Mouse (Mus musculus) lung, adult 2 months (tissue): ENCODE data around the gene Atp11a.

Experiments used
- CTCF ChIP-seq: fragments of 200-500 bp; IDR thresholded peaks from 2 replicates; pipeline ENCODE4 v1.5.1; 2011; ENCODE audit warnings: mild to moderate bottlenecking, low read length, control low read depth; ENCODE audit not compliant: insufficient read depth
- POLR2A ChIP-seq: fragments of 200-500 bp; IDR thresholded peaks from 2 replicates; pipeline ENCODE4 v1.6.1; 2011; ENCODE audit warnings: low read depth, mild to moderate bottlenecking, control low read depth, low read length, borderline replicate concordance; ENCODE audit errors: extremely low read depth

DNA sequence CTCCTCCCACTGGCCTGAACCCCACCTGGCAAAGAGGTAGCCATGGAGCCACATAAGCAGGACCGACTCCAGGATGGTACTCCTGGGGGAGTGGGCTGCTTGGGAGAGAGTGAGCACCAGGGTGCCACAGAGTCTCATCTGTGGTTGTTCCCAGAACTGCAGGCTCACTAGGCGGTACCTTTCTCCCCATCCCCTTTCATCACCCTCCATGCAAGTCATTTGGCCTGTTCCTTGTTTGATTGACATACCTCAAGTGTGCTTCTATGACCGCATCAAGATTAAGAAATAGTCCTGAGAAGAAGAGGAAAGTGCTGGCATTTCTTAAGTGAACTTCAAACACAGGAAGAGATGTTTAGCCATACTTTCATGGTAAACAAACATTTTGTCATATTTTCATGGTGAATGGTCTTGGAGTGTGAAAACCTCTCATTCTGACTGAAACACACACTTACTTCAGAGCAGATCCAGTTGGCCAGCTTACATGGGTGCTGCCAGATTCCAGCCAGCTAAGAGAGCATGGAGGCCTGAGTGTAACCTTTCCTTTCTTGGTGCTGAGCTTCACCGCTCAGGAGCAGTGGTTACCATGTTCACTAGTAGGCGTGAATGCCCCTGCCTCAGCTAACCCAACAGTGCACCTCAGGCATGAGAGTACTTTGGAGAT, 38.3 kb downstream of the Atp11a start:
- TF ChIP-seq CTCF, result 0 out of 2 replicates have a peak, but pooled peaks have one; percentile 10
- no peak for TF ChIP-seq POLR2A
